Mouse (Mus musculus) monocyte, adult 5-6 weeks (primary cell): ENCODE data around the gene Get4. TPM values are rescaled to one million over a fixed set of nuclear protein-coding genes. Genes with fewer than 3 reads are reported as not detected.

Experiments
- ATAC-seq: fragments of 153-309, 156-312 bp; replicated peaks from 2 replicates; pipeline ENCODE4 v1.8.0; 2017; ENCODE audit warnings: mild to moderate bottlenecking; ENCODE audit not compliant: low TSS enrichment, insufficient number of reproducible peaks, severe bottlenecking, poor library complexity, low FRiP score
- total RNA-seq: library from RNA; stranded (forward); fragments of 200-1000, 200-491, 200-594 nt; gene quantifications from 3 replicates; pipeline ENCODE4 v1.2.3, GENCODE M21; 2017

The Get4 gene
- total RNA-seq, 1 experiment from 2014 or later = 20.5 TPM

DNA sequence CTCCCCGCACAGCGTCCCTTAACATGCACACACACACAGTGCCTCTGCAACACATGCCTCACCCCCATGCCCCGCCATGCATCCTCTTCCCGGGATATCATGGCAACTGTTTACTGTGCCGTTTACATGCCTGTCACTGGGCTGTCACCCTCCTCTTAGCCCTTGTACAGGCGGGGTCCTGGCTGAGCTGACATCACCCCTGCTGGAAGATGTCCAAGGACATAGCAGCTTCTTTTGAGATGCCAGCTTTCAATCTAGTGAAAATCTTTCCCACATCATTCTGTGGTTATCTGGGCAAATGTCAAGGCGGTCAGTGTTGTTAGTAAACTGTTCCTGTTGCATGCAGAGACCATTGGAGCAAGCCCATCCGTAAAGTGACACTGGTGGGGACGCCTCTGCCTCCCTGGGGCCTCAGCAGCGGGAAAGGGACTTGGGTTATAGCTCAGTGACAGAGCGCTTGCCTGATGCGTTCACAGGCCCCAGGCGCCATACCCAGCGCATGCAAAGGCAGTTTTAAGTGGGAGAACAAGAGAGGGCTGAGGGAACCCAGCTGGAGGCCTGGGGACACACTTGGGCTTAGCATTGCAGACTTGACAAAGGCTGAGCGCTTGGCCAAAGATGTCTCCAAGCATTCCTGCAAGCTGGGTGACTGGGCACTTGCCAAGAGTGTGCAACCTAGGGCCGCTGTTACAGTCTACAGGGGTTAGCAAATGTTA lies 18.8 kb downstream of the Get4 start:
- no peak for ATAC-seq

GRCm38 (mm10) chr5:139271994-139272554 lies 19.9 kb downstream of the Get4 start:
- no peak for ATAC-seq

DNA sequence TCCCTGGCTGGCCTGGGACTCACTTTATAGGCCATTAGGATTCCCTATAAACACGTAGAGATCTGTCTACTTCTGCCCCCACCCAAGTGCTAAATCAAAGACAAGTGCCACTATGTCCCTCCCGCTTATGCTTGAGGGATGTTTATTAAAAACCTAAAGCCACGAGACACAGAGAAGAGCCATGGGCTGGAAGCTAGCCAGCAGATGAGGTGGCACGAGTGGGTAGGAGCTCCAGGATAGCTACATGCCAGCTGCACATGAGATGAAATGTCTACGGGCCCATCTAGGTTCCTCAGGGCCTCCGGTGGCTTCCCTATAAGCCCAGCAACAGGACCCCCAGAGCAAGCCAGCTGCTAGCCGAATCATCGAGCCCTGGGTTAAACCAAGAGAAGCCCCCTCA lies 25.2 kb downstream of the Get4 start:
- no peak for ATAC-seq

DNA sequence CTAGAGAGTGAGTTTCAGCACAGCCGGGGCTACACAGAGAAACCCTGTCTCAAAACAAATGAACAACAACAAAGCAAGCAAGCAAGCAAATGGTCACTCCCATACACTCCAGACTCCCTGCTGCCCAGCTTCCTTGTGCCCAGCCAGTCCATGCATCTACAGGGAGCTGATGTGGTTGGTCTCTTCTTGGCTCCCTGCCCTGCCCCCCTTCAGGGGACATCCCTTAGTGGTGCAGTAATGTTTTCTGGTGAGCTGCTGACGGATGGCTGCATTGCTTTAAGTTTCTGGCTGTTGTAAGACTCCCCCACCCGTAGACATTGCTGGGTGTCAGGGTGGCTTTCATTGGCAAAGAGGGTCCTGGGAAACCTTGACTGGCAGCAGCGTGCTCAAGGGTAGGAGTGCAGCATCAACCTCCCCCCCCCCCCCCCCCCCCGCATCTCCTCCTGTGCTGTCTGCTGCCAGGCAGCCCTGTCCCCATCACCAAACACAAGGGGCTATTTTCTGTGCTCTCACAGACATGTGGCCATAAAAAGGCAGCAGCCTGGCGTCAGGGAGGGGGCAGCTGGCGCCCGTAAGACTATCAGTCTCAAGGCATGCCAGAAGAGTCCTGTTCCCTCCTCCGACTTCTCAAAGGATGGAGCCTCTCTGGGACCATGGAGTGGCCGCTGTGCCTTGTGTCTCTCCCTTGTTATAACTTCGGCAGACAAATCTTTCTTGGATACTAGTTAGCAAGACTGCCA lies 29.4 kb downstream of the Get4 start:
- ATAC-seq = no peak

- peak; percentile 69 for ATAC-seq
These were observed 30.1 kb downstream of the Get4 start for GRCm38 (mm10) chr5:139282191-139282590.

- ATAC-seq = no peak
These were observed 31.5 kb downstream of the Get4 start for GRCm38 (mm10) chr5:139283460-139284180.

DNA sequence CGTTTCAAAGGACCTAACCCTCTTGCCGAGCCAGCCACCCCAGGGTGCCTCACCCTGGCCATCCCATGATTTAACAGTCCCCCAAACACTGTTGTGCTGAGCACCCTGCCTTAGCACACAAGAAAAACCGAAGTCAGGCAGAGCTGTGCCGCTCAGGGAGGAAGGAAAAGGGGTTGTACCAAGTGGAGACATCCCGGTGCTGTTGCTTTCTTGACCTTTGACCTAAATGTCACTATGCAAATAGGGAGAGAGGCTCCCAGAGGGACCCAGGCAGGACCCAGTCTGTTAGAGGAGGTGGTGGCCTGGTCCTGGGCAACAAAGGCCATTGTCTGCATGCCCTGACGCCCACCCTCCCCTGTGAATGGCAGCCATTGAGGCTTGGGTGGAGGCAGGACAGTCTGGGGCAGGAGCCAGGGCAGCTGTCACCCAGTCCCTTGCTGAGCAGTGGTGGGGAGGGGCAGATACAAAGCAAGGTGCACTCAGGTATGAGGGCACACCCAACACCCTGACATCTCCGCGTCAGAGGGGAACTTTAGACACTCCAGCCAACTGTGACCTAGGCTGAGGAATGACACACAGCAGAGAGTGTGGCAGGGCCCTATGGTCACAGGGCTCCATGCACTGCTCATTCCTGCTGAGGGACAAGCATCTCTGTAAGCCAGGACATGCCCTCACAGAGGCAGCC lies 33.4 kb downstream of the Get4 start:
- ATAC-seq = peak; percentile 14; the same call in 1 of the 2 replicates

GRCm38 (mm10) chr5:139286142-139286941 lies 34.2 kb downstream of the Get4 start:
- no peak; the same call in 1 of the 2 replicates for ATAC-seq

GRCm38 (mm10) chr5:139287099-139287498 lies 35.0 kb downstream of the Get4 start:
- peak; percentile 65 for ATAC-seq

DNA sequence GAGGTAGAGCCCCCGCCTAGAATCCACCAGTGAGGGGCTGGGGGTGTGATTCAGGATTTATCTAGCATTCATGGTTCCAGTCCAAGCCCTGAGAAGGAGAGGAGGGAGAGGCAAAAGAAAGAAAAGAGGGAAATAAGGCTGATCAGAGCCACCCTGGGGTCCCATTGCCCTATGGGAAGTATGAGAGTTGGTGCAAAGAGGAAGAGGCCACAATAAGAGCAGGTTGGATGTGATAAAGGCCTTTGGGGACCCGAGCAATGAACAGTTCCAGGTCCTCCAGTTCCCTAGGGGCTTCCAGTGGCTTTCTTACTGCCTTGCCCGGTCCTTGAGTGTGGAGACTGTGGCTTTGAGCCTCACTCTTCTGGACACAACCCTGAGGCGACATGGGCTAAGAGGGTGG lies 35.7 kb downstream of the Get4 start:
- no peak for ATAC-seq

- ATAC-seq = no peak
These were observed 36.5 kb downstream of the Get4 start for GRCm38 (mm10) chr5:139288591-139288990.

GRCm38 (mm10) chr5:139290467-139291259 lies 38.5 kb downstream of the Get4 start:
- ATAC-seq = no peak

- ATAC-seq = no peak
These were observed 39.9 kb downstream of the Get4 start for GRCm38 (mm10) chr5:139291811-139292560.

- ATAC-seq = no peak
These were observed 42.0 kb downstream of the Get4 start for GRCm38 (mm10) chr5:139294089-139294488.

GRCm38 (mm10) chr5:139297092-139297491 lies 45.0 kb downstream of the Get4 start:
- ATAC-seq = no peak

- ATAC-seq = no peak
These were observed 45.6 kb downstream of the Get4 start for GRCm38 (mm10) chr5:139297745-139298144.

DNA sequence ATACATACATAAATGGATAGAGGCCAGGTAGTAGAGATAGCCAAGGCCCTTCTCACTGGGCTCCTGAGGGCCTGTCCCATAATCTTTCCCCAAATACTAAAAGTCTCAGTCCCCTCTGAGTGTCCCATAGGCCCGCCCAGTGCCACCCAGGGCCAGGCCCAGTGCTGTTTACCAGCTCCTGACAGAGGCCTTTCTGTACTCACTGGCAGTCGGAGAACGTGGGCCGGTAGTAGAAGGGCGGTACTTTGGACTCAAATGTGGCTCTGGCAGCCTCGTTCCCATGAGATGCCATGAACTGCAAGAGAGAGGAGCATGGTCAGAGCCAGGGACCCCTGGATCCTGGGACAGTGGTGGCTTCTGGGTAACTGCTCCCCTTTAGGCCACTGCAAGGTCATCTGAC lies 50.0 kb downstream of the Get4 start:
- no peak for ATAC-seq
